In genomic region chr13:54564232-54565200, GRCm38 (mm10) we compare ENCODE assay signal across 8 mouse cellular contexts. TPM values are rescaled to one million over a fixed set of nuclear protein-coding genes. Genes with fewer than 3 reads are reported as not detected.
DNase-seq lines count a peak whose midpoint lies in the region; ATAC-seq and TF ChIP-seq lines count a peak whose summit lies in the region.

No protein-coding gene starts in this region.

- peak; percentile 49 for DNase-seq in kidney, adult 18-20 months
- DNase-seq in kidney, postnatal 4 days, result no peak
- DNase-seq in G1E (ENCODE audit: low spot score), result no peak
- DNase-seq in naive thymus-derived CD4-positive, alpha-beta T cell, adult 2 months (ENCODE audit: low read depth), result peak; percentile 45
- no peak for DNase-seq in thymus, postnatal 25 days
- no peak for DNase-seq in layer of hippocampus, adult 11-12 months (ENCODE audit: low spot score)

- no peaks in the 10 kb centered on the region for H3K27me3 ChIP-seq in G1E (ENCODE audit: insufficient read depth, low read length)
- no peaks in the 10 kb centered on the region for H3K27me3 ChIP-seq in kidney, embryonic 16.5 days (ENCODE audit: insufficient read depth, low read length)

- 9% methylated on average over 45 of the region's 45 CpGs for WGBS in kidney, embryonic 16.5 days

- peak overlapping the region; percentile 86 for H3K4me3 ChIP-seq in G1E (ENCODE audit: low read depth, low read length)
- peak overlapping the region; percentile 81 for H3K4me3 ChIP-seq in embryonic fibroblast, embryonic 13.5 days (ENCODE audit: insufficient read depth, low read length)
- peak overlapping the region; percentile 95 for H3K4me3 ChIP-seq in kidney, embryonic 16.5 days (ENCODE audit: low read length)

- peaks cover 44% of the 10 kb centered on the region for H3K36me3 ChIP-seq in G1E (replicated peaks)
- peaks cover 21% of the 10 kb centered on the region for H3K36me3 ChIP-seq in kidney, embryonic 16.5 days (ENCODE audit: insufficient read depth, low read length)

- TF ChIP-seq CTCF in G1E (IDR thresholded peaks at IDR 0.05; ENCODE audit: low read depth, low read length), result no peak
- no peak for TF ChIP-seq CTCF in embryonic fibroblast, embryonic 13.5 days (IDR thresholded peaks at IDR 0.05; ENCODE audit: borderline replicate concordance, insufficient read depth, low read length)

- TF ChIP-seq POLR2A in embryonic fibroblast, embryonic 13.5 days (IDR thresholded peaks at IDR 0.05; ENCODE audit: low read depth, low read length), result no peak

- ATAC-seq in G1E (ENCODE audit: extremely low read depth, insufficient number of reproducible peaks, low FRiP score, poor library complexity, severe bottlenecking), result no peak
- ATAC-seq in kidney, embryonic 16.5 days (ENCODE audit: low FRiP score, low TSS enrichment), result peak; percentile 14; the same call in 1 of the 2 replicates

- H3K9ac ChIP-seq in kidney, embryonic 16.5 days (replicated peaks; ENCODE audit: low read length), result peak overlapping the region; percentile 93

- peaks cover 39% of the 10 kb centered on the region for H3K4me1 ChIP-seq in G1E (ENCODE audit: insufficient read depth, low read depth, low read length)
- H3K4me1 ChIP-seq in embryonic fibroblast, embryonic 13.5 days (ENCODE audit: control insufficient read depth, insufficient read depth, low read length), result no peaks in the 10 kb centered on the region
- peaks cover 9% of the 10 kb centered on the region for H3K4me1 ChIP-seq in kidney, embryonic 16.5 days (ENCODE audit: insufficient read depth, low read length)

- H3K4me2 ChIP-seq in kidney, embryonic 16.5 days (replicated peaks; ENCODE audit: low read depth, low read length), result peak overlapping the region; percentile 89

- H3K9me3 ChIP-seq in G1E (replicated peaks), result no peaks in the 10 kb centered on the region
- no peaks in the 10 kb centered on the region for H3K9me3 ChIP-seq in kidney, embryonic 16.5 days (ENCODE audit: low read length)

- no peak overlapping the region for H3K27ac ChIP-seq in embryonic fibroblast, embryonic 13.5 days (ENCODE audit: insufficient read depth, low read length)
- H3K27ac ChIP-seq in kidney, embryonic 16.5 days (ENCODE audit: low read length), result peak overlapping the region; percentile 63; the same call in 1 of the 2 replicates

RNA-seq across cellular contexts. Expression of gene 4833439L19Rik, which starts 0.7 kb away (rescaled TPM):
- total RNA-seq in G1E (2014; fragmentation: Nextera tagmentation) (59.2 and 61.9 TPM in 2 replicates), G1E (2017) (37.3 and 40.4 TPM in 2 replicates)
- polyA plus RNA-seq in G1E (2012), result 32.8 and 36.9 TPM in 2 replicates
- polyA plus RNA-seq in embryonic fibroblast, embryonic 13.5 days (2011; ENCODE audit: insufficient read length, low read depth, missing spikeins), result 73.4 and 74.2 TPM in 2 replicates
- polyA plus RNA-seq in kidney, embryonic 16.5 days (2015; fragmentation: Nextera tagmentation; extraction: Ambion mirVana), result 202 and 205 TPM in 2 replicates

RNA-seq across cellular contexts. Expression of gene Arl10, which starts 10.3 kb away (rescaled TPM):
- 20.8 and 21.4 TPM in 2 replicates for total RNA-seq in G1E (2014; fragmentation: Nextera tagmentation)
- total RNA-seq in G1E (2017), result 13.9 and 14.3 TPM in 2 replicates
- 11.8 and 13.8 TPM in 2 replicates for polyA plus RNA-seq in G1E (2012)
- 12.2 and 13.2 TPM in 2 replicates for polyA plus RNA-seq in embryonic fibroblast, embryonic 13.5 days (2011; ENCODE audit: insufficient read length, low read depth, missing spikeins)
- polyA plus RNA-seq in kidney, embryonic 16.5 days (2015; fragmentation: Nextera tagmentation; extraction: Ambion mirVana), result 31.8 and 37.8 TPM in 2 replicates

RNA-seq across cellular contexts. Expression of gene Nop16, which starts 25.4 kb away (rescaled TPM):
- total RNA-seq in G1E (2014; fragmentation: Nextera tagmentation), result 64.7 and 76.0 TPM in 2 replicates
- 59.4 and 65.7 TPM in 2 replicates for total RNA-seq in G1E (2017)
- polyA plus RNA-seq in G1E (2012), result 63.8 and 65.1 TPM in 2 replicates
- 28.9 and 36.4 TPM in 2 replicates for polyA plus RNA-seq in embryonic fibroblast, embryonic 13.5 days (2011; ENCODE audit: insufficient read length, low read depth, missing spikeins)
- polyA plus RNA-seq in kidney, embryonic 16.5 days (2015; fragmentation: Nextera tagmentation; extraction: Ambion mirVana), result 97.6 and 106 TPM in 2 replicates

RNA-seq across cellular contexts. Expression of gene Higd2a, which starts 25.5 kb away (rescaled TPM):
- total RNA-seq in G1E (2014; fragmentation: Nextera tagmentation) (74.0 and 79.3 TPM in 2 replicates), G1E (2017) (65.2 and 67.7 TPM in 2 replicates)
- polyA plus RNA-seq in G1E (2012), result 26.4 and 84.5 TPM in 2 replicates
- 79.3 and 118 TPM in 2 replicates for polyA plus RNA-seq in embryonic fibroblast, embryonic 13.5 days (2011; ENCODE audit: insufficient read length, low read depth, missing spikeins)
- polyA plus RNA-seq in kidney, embryonic 16.5 days (2015; fragmentation: Nextera tagmentation; extraction: Ambion mirVana), result 203 and 208 TPM in 2 replicates

RNA-seq across cellular contexts. Expression of gene Cltb, which starts 46.6 kb away (rescaled TPM):
- 8.7 and 9.2 TPM in 2 replicates for total RNA-seq in G1E (2014; fragmentation: Nextera tagmentation)
- total RNA-seq in G1E (2017), result 29.6 and 33.6 TPM in 2 replicates
- polyA plus RNA-seq in G1E (2012), result 49.8 TPM in 2 replicates
- polyA plus RNA-seq in embryonic fibroblast, embryonic 13.5 days (2011; ENCODE audit: insufficient read length, low read depth, missing spikeins), result 44.8 and 56.1 TPM in 2 replicates
- polyA plus RNA-seq in kidney, embryonic 16.5 days (2015; fragmentation: Nextera tagmentation; extraction: Ambion mirVana), result 45.2 and 47.1 TPM in 2 replicates

Comparison
In these comparisons a context has a peak if more than half of its experiments do, and no peak if none do; other contexts are left out.
1. DNase-seq: peak in kidney, adult 18-20 months (single experiment) and naive thymus-derived CD4-positive, alpha-beta T cell, adult 2 months (single experiment); none in kidney, postnatal 4 days (0 of 2), G1E (single experiment), thymus, postnatal 25 days (single experiment) and layer of hippocampus, adult 11-12 months (single experiment).
2. Peak in every context shown above with its lines, with median percentiles within 50 percentile points of each other: H3K4me3 ChIP-seq.